9 mouse cellular contexts compared by ENCODE assay signal in the genomic region with DNA sequence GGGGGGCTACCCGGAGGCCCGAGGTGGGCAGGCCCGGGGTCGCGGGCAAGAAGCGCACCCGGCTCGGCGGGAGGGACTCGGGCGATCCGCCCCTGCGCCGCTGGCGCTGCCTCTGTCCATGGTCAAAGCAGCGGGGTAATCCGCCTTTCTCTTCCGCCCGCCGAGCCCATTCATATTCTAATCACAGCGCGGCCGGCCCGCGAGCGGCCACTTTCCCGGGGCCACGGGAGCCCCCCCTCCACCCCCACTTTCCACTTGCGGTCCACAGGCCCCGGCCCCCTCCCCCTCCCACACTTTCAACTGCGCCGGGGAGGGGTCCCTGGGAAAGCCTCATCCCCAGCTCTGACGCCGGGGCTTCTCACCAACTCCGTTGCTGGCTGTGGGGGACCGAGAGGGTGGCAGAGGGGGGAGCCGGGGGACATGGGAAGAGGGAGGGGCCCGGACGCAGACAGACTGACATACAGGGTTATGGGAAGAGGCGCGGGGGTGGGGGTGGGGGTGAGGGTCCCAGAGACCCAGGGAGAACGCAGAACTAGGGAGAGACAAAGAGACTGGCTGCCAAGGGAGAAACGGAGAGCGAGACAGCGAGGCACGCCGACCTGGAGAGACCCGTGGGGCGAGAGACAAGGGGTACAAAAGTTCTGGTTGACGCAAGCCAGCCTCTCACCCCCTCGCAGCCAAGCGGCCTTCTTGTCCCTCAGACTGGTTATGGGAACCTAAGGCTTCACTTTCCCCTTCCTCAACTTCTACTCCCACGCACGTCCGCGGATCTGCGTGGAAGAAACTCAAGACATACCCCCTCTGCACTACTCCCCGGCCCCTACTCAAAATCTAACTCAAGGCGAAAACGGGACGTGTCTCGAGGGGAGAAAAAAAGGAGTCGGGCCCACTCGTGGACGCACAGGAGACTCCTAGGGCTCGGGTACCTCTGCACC. TPM values are rescaled to one million over a fixed set of nuclear protein-coding genes. Genes with fewer than 3 reads are reported as not detected.
DNase-seq lines count a peak whose midpoint lies in the region; ATAC-seq and TF ChIP-seq lines count a peak whose summit lies in the region.
"Had no signal": no experiment of that assay in that cellular context is flagged by ENCODE, and none has a peak within 500 bp of the region (broad histone marks: within the 10 kb centered on the region; RNA-seq: fewer than 3 reads in every experiment).

No protein-coding gene starts in this region.

- peaks cover 86% of the 10 kb centered on the region for H3K27me3 ChIP-seq in kidney, embryonic 16.5 days (ENCODE audit: insufficient read depth, low read length)
- peaks cover 43% of the 10 kb centered on the region for H3K27me3 ChIP-seq in forebrain, postnatal 0 days (ENCODE audit: insufficient read depth, low read length)
- H3K27me3 ChIP-seq in limb, embryonic 12.5 days, result peaks cover 93% of the 10 kb centered on the region
- H3K27me3 ChIP-seq in neural tube, embryonic 12.5 days (replicated peaks), result peaks cover 59% of the 10 kb centered on the region

- no peaks in the 10 kb centered on the region for H3K36me3 ChIP-seq in kidney, embryonic 16.5 days (ENCODE audit: insufficient read depth, low read length)
- H3K36me3 ChIP-seq in forebrain, postnatal 0 days (ENCODE audit: insufficient read depth), result no peaks in the 10 kb centered on the region
- no peaks in the 10 kb centered on the region for H3K36me3 ChIP-seq in limb, embryonic 12.5 days
- H3K36me3 ChIP-seq in neural tube, embryonic 12.5 days, result no peaks in the 10 kb centered on the region

- H3K27ac ChIP-seq in kidney, embryonic 16.5 days (ENCODE audit: low read length), result no peak overlapping the region
- peak overlapping the region; percentile 71 for H3K27ac ChIP-seq in forebrain, postnatal 0 days (ENCODE audit: low read depth, low read length)
- no peak overlapping the region for H3K27ac ChIP-seq in limb, embryonic 12.5 days
- peak overlapping the region; percentile 76 for H3K27ac ChIP-seq in neural tube, embryonic 12.5 days

- no peak for TF ChIP-seq CTCF in brain, embryonic 14.5 days (IDR thresholded peaks at IDR 0.05; ENCODE audit: borderline replicate concordance, extremely low read depth, insufficient read depth, insufficient read length)
- no peak for TF ChIP-seq CTCF in forebrain, postnatal 0 days (IDR thresholded peaks at IDR 0.05; ENCODE audit: low read depth)

- peak overlapping the region; percentile 40 for H3K4me3 ChIP-seq in kidney, embryonic 16.5 days (ENCODE audit: low read length)
- H3K4me3 ChIP-seq in forebrain, postnatal 0 days (ENCODE audit: low read depth, low read length), result peak overlapping the region; percentile 44
- H3K4me3 ChIP-seq in limb, embryonic 12.5 days (replicated peaks), result peak overlapping the region; percentile 37
- peak overlapping the region; percentile 60 for H3K4me3 ChIP-seq in neural tube, embryonic 12.5 days

- TF ChIP-seq POLR2A in brain, embryonic 14.5 days (IDR thresholded peaks at IDR 0.05; ENCODE audit: borderline replicate concordance, extremely low read depth, insufficient read depth, insufficient read length, poor library complexity, severe bottlenecking), result no peak

- H3K9ac ChIP-seq in kidney, embryonic 16.5 days (replicated peaks; ENCODE audit: low read length), result 0 out of 2 replicates have a peak overlapping the region, but pooled peaks have one; percentile 32
- H3K9ac ChIP-seq in forebrain, postnatal 0 days, result peak overlapping the region; percentile 46
- H3K9ac ChIP-seq in limb, embryonic 12.5 days (replicated peaks), result 0 out of 2 replicates have a peak overlapping the region, but pooled peaks have one; percentile 40
- peak overlapping the region; percentile 45 for H3K9ac ChIP-seq in neural tube, embryonic 12.5 days

- WGBS in kidney, embryonic 16.5 days, result 2% methylated on average over 64 of the region's 66 CpGs
- 2% methylated on average over 64 of the region's 66 CpGs for WGBS in forebrain, postnatal 0 days
- whole genome bisulfite sequencing in limb, embryonic 12.5 days, result under 1% methylated on average over 66 of the region's 66 CpGs
- 1% methylated on average over 66 of the region's 66 CpGs for WGBS in neural tube, embryonic 12.5 days

- H3K9me3 ChIP-seq in kidney, embryonic 16.5 days (ENCODE audit: low read length), result no peaks in the 10 kb centered on the region
- no peaks in the 10 kb centered on the region for H3K9me3 ChIP-seq in forebrain, postnatal 0 days (ENCODE audit: low read length)
- H3K9me3 ChIP-seq in limb, embryonic 12.5 days, result no peaks in the 10 kb centered on the region
- H3K9me3 ChIP-seq in neural tube, embryonic 12.5 days, result no peaks in the 10 kb centered on the region

- peaks cover 30% of the 10 kb centered on the region for H3K4me1 ChIP-seq in kidney, embryonic 16.5 days (ENCODE audit: insufficient read depth, low read length)
- H3K4me1 ChIP-seq in forebrain, postnatal 0 days (ENCODE audit: insufficient read depth), result 0 out of 2 replicates have a peak, but pooled peaks cover 12% of the 10 kb centered on the region
- peaks cover 42% of the 10 kb centered on the region for H3K4me1 ChIP-seq in limb, embryonic 12.5 days (replicated peaks)
- H3K4me1 ChIP-seq in neural tube, embryonic 12.5 days, result peaks cover 48% of the 10 kb centered on the region

- DNase-seq in kidney, adult 18-20 months, result no peak
- peak; percentile 90 for DNase-seq in brain, embryonic 14.5 days (ENCODE audit: low read depth)
- DNase-seq in forebrain, postnatal 0 days, result peak; percentile 55
- no peak for DNase-seq in thymus, adult 18-20 months
- no peak for DNase-seq in gastrocnemius, postnatal 25 days

- H3K4me2 ChIP-seq in kidney, embryonic 16.5 days (replicated peaks; ENCODE audit: low read depth, low read length), result peak overlapping the region; percentile 53
- peak overlapping the region; percentile 84 for H3K4me2 ChIP-seq in forebrain, postnatal 0 days (ENCODE audit: low read depth)
- H3K4me2 ChIP-seq in limb, embryonic 12.5 days, result peak overlapping the region; percentile 61
- peak overlapping the region; percentile 71 for H3K4me2 ChIP-seq in neural tube, embryonic 12.5 days (replicated peaks)

- ATAC-seq in kidney, embryonic 16.5 days (ENCODE audit: low FRiP score, low TSS enrichment), result peak; percentile 50; the same call in 1 of the 2 replicates
- peak; percentile 47 for ATAC-seq in forebrain, postnatal 0 days
- ATAC-seq in limb, embryonic 12.5 days (ENCODE audit: insufficient number of reproducible peaks, insufficient read depth, low FRiP score, low TSS enrichment, low read depth), result no peak
- ATAC-seq in neural tube, embryonic 12.5 days (ENCODE audit: low FRiP score, low read depth), result peak; percentile 70

RNA-seq across cellular contexts. Expression of gene Rfx4, which starts 0.7 kb away (rescaled TPM):
- 0.20 and 0.33 TPM in 2 replicates for polyA plus RNA-seq in kidney, embryonic 16.5 days (2015; fragmentation: Nextera tagmentation; extraction: Ambion mirVana)
- 20.4 and 27.9 TPM in 2 replicates for polyA plus RNA-seq in brain, embryonic 14.5 days (2012; rRNA removed)
- 5.2 and 8.1 TPM in 2 replicates for total RNA-seq in forebrain, postnatal 0 days (2014; rRNA removed)
- polyA plus RNA-seq in forebrain, postnatal 0 days (2015; fragmentation: Nextera tagmentation; extraction: Ambion mirVana), result 5.6 and 7.3 TPM in 2 replicates
- polyA plus RNA-seq in limb, embryonic 12.5 days (2016; fragmentation: Nextera tagmentation; extraction: Ambion mirVana), result 1.2 and 1.3 TPM in 2 replicates
- polyA plus RNA-seq in neural tube, embryonic 12.5 days (2016; fragmentation: Nextera tagmentation; extraction: Ambion mirVana), result 40.6 and 46.0 TPM in 2 replicates
- not detected for total RNA-seq in gastrocnemius, postnatal 25 days (2021)
- total RNA-seq: hematopoietic stem cell, adult 5-6 weeks had no signal

Comparison
In these comparisons a context has a peak if more than half of its experiments do, and no peak if none do; other contexts are left out.
1. H3K27ac ChIP-seq: peak in forebrain, postnatal 0 days (single experiment) and neural tube, embryonic 12.5 days (single experiment); none in kidney, embryonic 16.5 days (single experiment) and limb, embryonic 12.5 days (single experiment).
2. DNase-seq: peak in brain, embryonic 14.5 days (single experiment) and forebrain, postnatal 0 days (single experiment); none in kidney, adult 18-20 months (single experiment), thymus, adult 18-20 months (0 of 2) and gastrocnemius, postnatal 25 days (single experiment).
3. Peak in every context shown above with its lines, with median percentiles within 50 percentile points of each other: H3K4me2 ChIP-seq, H3K4me3 ChIP-seq and H3K9ac ChIP-seq.